Mouse (Mus musculus): ENCODE measurements around the gene Nfil3. TPM values are rescaled to one million over a fixed set of nuclear protein-coding genes. Genes with fewer than 3 reads are reported as not detected.

Nfil3 gene
- total and polyA plus RNA-seq, 3 experiments: 3.4 to 42.4 (median 13.9) TPM

DNA sequence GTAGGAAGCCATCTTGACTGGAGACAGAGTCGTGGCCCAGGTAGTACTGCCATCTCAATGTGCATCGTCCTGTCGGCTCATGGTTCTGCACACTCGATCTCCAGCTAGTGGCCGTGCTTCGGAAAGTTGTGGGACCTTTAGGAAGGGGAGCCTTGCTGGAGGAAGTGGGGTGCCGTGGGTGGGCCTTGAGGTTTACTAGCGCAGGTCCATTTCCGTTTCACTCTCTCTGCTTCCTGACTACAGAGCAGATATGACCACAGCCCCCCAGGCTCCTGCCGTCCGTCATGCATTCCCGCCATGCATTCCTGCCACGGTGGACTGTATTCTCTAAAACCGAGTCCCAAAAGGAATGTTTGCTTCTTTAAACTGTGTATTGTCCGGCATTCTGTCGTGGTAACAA lies 8.1 kb upstream of the Nfil3 start:
- Histone ChIP-seq H3K27ac (no peak overlapping the region), H3K79me2 (replicated peaks; ENCODE audit: control insufficient read depth, insufficient read depth, low read length) (no peaks in the 10 kb centered on the region), H3K27me3 (ENCODE audit: control insufficient read depth, insufficient read depth, low read length) (no peaks in the 10 kb centered on the region), H3K4me3 (no peak overlapping the region), H3K9ac (ENCODE audit: low read depth, low read length) (no peak overlapping the region), H3K4me1 (ENCODE audit: control insufficient read depth, insufficient read depth, low read length) (no peaks in the 10 kb centered on the region), H3K36me3 (ENCODE audit: control insufficient read depth, insufficient read depth, low read length) (no peaks in the 10 kb centered on the region)
- DNase-seq: no peak
- intact Hi-C loops (cut with DNase I): no loop called here
- no peak for TF ChIP-seq POLR2A (IDR thresholded peaks at IDR 0.05; ENCODE audit: insufficient read depth, low read depth, low read length)
- no peak for TF ChIP-seq CTCF (IDR thresholded peaks at IDR 0.05)
- TF ChIP-seq EP300 (IDR thresholded peaks at IDR 0.05; ENCODE audit: insufficient read depth, low read depth, low read length): no peak
- 73% methylated on average over 16 of the region's 16 CpGs for WGBS

DNA sequence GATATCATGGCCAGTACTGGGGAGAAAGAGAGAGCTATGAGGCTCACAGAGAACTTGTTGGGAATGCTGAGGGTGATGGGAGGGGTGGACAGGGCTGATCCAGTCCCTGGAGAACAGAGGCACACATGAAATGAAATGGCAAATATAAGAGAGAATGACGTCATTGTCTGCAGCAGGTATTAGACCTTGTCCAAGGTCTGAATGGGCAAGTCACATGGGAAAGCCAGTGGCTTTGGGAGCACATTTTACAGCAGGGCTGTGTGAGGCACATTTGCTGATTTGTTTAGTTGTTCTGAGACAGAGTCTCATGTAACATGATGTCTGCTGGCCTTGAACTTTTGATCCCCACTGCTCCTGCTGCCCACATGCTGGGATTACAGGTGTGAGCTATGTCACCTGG lies 7.0 kb upstream of the Nfil3 start:
- H3K4me3 ChIP-seq: no peak overlapping the region
- WGBS: 52% methylated on average over 1 of the region's 1 CpGs
- TF ChIP-seq CTCF (IDR thresholded peaks at IDR 0.05): no peak
- no peak for TF ChIP-seq POLR2A (IDR thresholded peaks at IDR 0.05; ENCODE audit: insufficient read depth, low read depth, low read length)
- TF ChIP-seq EP300 (IDR thresholded peaks at IDR 0.05; ENCODE audit: insufficient read depth, low read depth, low read length): no peak
- no peaks in the 10 kb centered on the region for H3K79me2 ChIP-seq (replicated peaks; ENCODE audit: control insufficient read depth, insufficient read depth, low read length)
- H3K36me3 ChIP-seq (ENCODE audit: control insufficient read depth, insufficient read depth, low read length): no peaks in the 10 kb centered on the region
- no peaks in the 10 kb centered on the region for H3K27me3 ChIP-seq (ENCODE audit: control insufficient read depth, insufficient read depth, low read length)
- no peak overlapping the region for H3K9ac ChIP-seq (ENCODE audit: low read depth, low read length)
- H3K4me1 ChIP-seq (ENCODE audit: control insufficient read depth, insufficient read depth, low read length): no peaks in the 10 kb centered on the region
- DNase-seq: no peak
- H3K27ac ChIP-seq: no peak overlapping the region
- intact Hi-C loops (cut with DNase I): no loop called here

GRCm38 (mm10) chr13:52986215-52986780 lies 5.4 kb upstream of the Nfil3 start:
- no peak for DNase-seq
- Histone ChIP-seq H3K4me1 (ENCODE audit: control insufficient read depth, insufficient read depth, low read length) (0 out of 2 replicates have a peak, but pooled peaks cover 1% of the 10 kb centered on the region), H3K27me3 (ENCODE audit: control insufficient read depth, insufficient read depth, low read length) (no peaks in the 10 kb centered on the region), H3K9ac (ENCODE audit: low read depth, low read length) (no peak overlapping the region), H3K36me3 (ENCODE audit: control insufficient read depth, insufficient read depth, low read length) (no peaks in the 10 kb centered on the region), H3K4me3 (no peak overlapping the region), H3K27ac (no peak overlapping the region), H3K79me2 (replicated peaks; ENCODE audit: control insufficient read depth, insufficient read depth, low read length) (no peaks in the 10 kb centered on the region)
- intact Hi-C loops (cut with DNase I): no loop called here
- TF ChIP-seq CTCF (IDR thresholded peaks at IDR 0.05) (no peak), EP300 (IDR thresholded peaks at IDR 0.05; ENCODE audit: insufficient read depth, low read depth, low read length) (no peak), POLR2A (IDR thresholded peaks at IDR 0.05; ENCODE audit: insufficient read depth, low read depth, low read length) (no peak)
- WGBS: 52% methylated on average over 10 of the region's 10 CpGs

DNA sequence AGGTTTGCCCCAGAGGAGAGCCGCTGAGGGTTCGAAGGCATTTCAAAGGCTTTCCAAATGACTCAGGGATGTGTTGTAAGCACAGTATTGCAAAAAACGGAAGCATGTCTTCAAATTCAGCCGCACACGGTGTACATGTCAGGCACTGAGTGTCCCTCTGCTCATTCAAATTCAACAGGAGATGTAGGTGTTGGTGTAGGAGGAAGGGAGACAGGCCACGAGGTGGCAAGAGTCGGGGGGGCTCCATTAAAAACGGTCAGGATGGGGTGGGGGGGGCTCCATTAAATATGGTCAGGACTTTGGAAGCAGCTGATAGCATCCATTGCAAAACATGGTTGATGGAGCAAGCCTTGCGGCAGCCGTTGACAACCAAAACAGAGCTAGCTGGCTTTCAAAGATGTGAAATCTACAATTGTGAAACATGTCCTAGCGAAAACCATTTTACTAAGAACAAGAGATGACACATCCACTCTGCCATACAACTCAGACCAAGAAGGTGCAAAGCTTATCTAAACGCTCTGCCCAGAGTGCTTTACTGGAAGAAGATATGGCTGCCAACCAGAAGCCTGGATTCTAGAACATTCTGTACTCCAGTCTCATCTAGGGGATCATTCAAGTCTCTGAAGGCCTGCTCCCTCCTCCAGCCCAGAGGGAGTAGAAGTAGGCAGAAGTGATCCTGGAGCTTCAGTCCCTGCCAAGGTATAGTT lies 4.8 kb upstream of the Nfil3 start:
- DNase-seq: no peak
- intact Hi-C loops (cut with DNase I): no loop called here
- H3K27ac ChIP-seq: no peak overlapping the region
- 78% methylated on average over 12 of the region's 12 CpGs for WGBS
- no peaks in the 10 kb centered on the region for H3K79me2 ChIP-seq (replicated peaks; ENCODE audit: control insufficient read depth, insufficient read depth, low read length)
- H3K4me3 ChIP-seq: no peak overlapping the region
- H3K4me1 ChIP-seq (ENCODE audit: control insufficient read depth, insufficient read depth, low read length): 0 out of 2 replicates have a peak, but pooled peaks cover 1% of the 10 kb centered on the region
- TF ChIP-seq CTCF (IDR thresholded peaks at IDR 0.05) (no peak), EP300 (IDR thresholded peaks at IDR 0.05; ENCODE audit: insufficient read depth, low read depth, low read length) (no peak), POLR2A (IDR thresholded peaks at IDR 0.05; ENCODE audit: insufficient read depth, low read depth, low read length) (no peak)
- H3K9ac ChIP-seq (ENCODE audit: low read depth, low read length): no peak overlapping the region
- no peaks in the 10 kb centered on the region for H3K36me3 ChIP-seq (ENCODE audit: control insufficient read depth, insufficient read depth, low read length)
- H3K27me3 ChIP-seq (ENCODE audit: control insufficient read depth, insufficient read depth, low read length): no peaks in the 10 kb centered on the region

DNA sequence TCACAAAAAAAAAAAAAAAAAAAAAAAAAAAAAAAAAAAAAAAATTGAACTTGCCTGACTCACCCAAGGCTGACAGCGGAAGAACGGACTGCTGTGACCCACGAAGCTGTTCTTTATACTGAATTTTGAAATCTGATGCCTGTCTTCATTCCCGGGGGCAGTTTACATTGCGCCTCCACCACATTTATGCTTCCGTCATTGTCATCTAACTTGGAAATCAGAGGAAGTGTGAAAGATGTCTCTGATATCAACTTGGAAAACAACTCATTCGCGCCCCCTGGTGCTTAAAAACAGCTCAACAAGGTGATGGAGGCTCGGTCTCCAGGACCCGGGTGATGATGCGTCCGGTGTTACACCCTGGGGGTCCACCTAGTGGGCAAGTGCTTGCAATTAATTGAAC lies 1.8 kb upstream of the Nfil3 start:
- peak; percentile 85 to 88 for DNase-seq
- Histone ChIP-seq H3K9ac (ENCODE audit: low read depth, low read length) (no peak overlapping the region), H3K27ac (no peak overlapping the region), H3K36me3 (ENCODE audit: control insufficient read depth, insufficient read depth, low read length) (no peaks in the 10 kb centered on the region), H3K79me2 (replicated peaks; ENCODE audit: control insufficient read depth, insufficient read depth, low read length) (no peaks in the 10 kb centered on the region), H3K27me3 (ENCODE audit: control insufficient read depth, insufficient read depth, low read length) (no peaks in the 10 kb centered on the region), H3K4me1 (ENCODE audit: control insufficient read depth, insufficient read depth, low read length) (0 out of 2 replicates have a peak, but pooled peaks cover 2% of the 10 kb centered on the region), H3K4me3 (peak overlapping the region; percentile 43)
- no peak for TF ChIP-seq EP300 (IDR thresholded peaks at IDR 0.05; ENCODE audit: insufficient read depth, low read depth, low read length)
- peak; percentile 89 for TF ChIP-seq CTCF (IDR thresholded peaks at IDR 0.05)
- intact Hi-C loops (cut with DNase I): loop anchor here (1.0 to 5.0 kb wide), 5 partner anchors 115 to 332 kb away; no protein-coding TSS in a partner anchor
- 1% methylated on average over 12 of the region's 12 CpGs for WGBS
